Mouse (Mus musculus) midbrain, embryonic 14.5 days (tissue): ENCODE results near the gene Cntn2. TPM values are rescaled to one million over a fixed set of nuclear protein-coding genes. Genes with fewer than 3 reads are reported as not detected.

Experiments
- ATAC-seq: fragments of 200-750 bp; cut with Nextera tagmentation; 2 replicates; pipeline ENCODE4 v1.8.0; 2017; ENCODE audit warnings: moderate number of reproducible peaks, moderate library complexity; ENCODE audit not compliant: low FRiP score, low TSS enrichment
- DNase-seq: peaks from one replicate; pipeline ENCODE4 v3.0.0-alpha.2; 2015
- H3K27ac ChIP-seq: fragments of 300-500 bp; sonication (generic); replicated peaks from 2 replicates; pipeline ENCODE4 v1.5.1; 2014; ENCODE audit warnings: mild to moderate bottlenecking, low read depth, low read length, moderate library complexity
- H3K27me3 ChIP-seq: fragments of 300-500 bp; sonication (generic); 2 replicates; pipeline ENCODE4 v1.6.1; 2014; ENCODE audit warnings: low read length, control low read depth, mixed read lengths; ENCODE audit not compliant: control insufficient read depth, insufficient read depth
- H3K36me3 ChIP-seq: fragments of 300-500 bp; sonication (generic); 2 replicates; pipeline ENCODE4 v1.6.1; 2014; ENCODE audit warnings: low read length, control low read depth; ENCODE audit not compliant: control insufficient read depth, insufficient read depth
- H3K4me1 ChIP-seq: fragments of 300-500 bp; sonication (generic); 2 replicates; pipeline ENCODE4 v1.6.1; 2014; ENCODE audit warnings: mild to moderate bottlenecking, antibody characterized with exemption, low read length, control low read depth; ENCODE audit not compliant: control insufficient read depth, insufficient read depth
- H3K4me2 ChIP-seq: fragments of 300-500 bp; sonication (generic); 2 replicates; pipeline ENCODE4 v1.6.1; 2014; ENCODE audit warnings: mild to moderate bottlenecking, low read length, moderate library complexity
- H3K4me3 ChIP-seq: fragments of 300-500 bp; sonication (generic); replicated peaks from 2 replicates; pipeline ENCODE4 v1.5.1; 2014; ENCODE audit warnings: low read depth, low read length
- H3K9ac ChIP-seq: fragments of 300-500 bp; sonication (generic); replicated peaks from 2 replicates; pipeline ENCODE4 v1.6.1; 2014; ENCODE audit warnings: mild to moderate bottlenecking, low read length, moderate library complexity
- H3K9me3 ChIP-seq: fragments of 300-500 bp; sonication (generic); 2 replicates; pipeline ENCODE4 v1.6.1; 2016; ENCODE audit warnings: low read length, control low read depth, mixed read lengths; ENCODE audit not compliant: control insufficient read depth
- WGBS: fragments of 180-500 bp; shearing (Covaris S2); extraction: QIAGEN DNeasy Blood & Tissue Kit; methylation state at CpG from one replicate; pipeline ENCODE4 v1.1.7; 2014; 5-methylcytosine and 5-hydroxymethylcytosine counted together
- polyA plus RNA-seq: library from polyadenylated mRNA; unstranded; fragments of >200 nt; fragmentation: Nextera tagmentation; extraction: Ambion mirVana; gene quantifications from 2 replicates; pipeline ENCODE4 v1.2.1, GENCODE M21; 2014

The Cntn2 gene
- polyA plus RNA-seq, 1 experiment from 2014 or later, result 65.3 TPM

GRCm38 (mm10) chr1:132509771-132510170, 33.3 kb downstream of the Cntn2 start:
- no peak overlapping the region for H3K4me3 ChIP-seq
- no peaks in the 10 kb centered on the region for H3K9me3 ChIP-seq
- peaks cover 39% of the 10 kb centered on the region for H3K36me3 ChIP-seq
- H3K27ac ChIP-seq, result no peak overlapping the region
- ATAC-seq (no peak), DNase-seq (no peak)
- no peak overlapping the region for H3K4me2 ChIP-seq
- H3K4me1 ChIP-seq, result no peaks in the 10 kb centered on the region
- 92% methylated on average over 5 of the region's 5 CpGs for WGBS
- H3K9ac ChIP-seq, result no peak overlapping the region
- H3K27me3 ChIP-seq, result no peaks in the 10 kb centered on the region

- Histone ChIP-seq H3K27me3 (no peaks in the 10 kb centered on the region), H3K9ac (no peak overlapping the region), H3K9me3 (no peaks in the 10 kb centered on the region), H3K27ac (no peak overlapping the region), H3K4me2 (no peak overlapping the region), H3K4me3 (no peak overlapping the region), H3K36me3 (peaks cover 57% of the 10 kb centered on the region), H3K4me1 (no peaks in the 10 kb centered on the region)
- DNase-seq, result no peak
- WGBS, result 92% methylated on average over 7 of the region's 7 CpGs
- no peak for ATAC-seq
Observed at GRCm38 (mm10) chr1:132506656-132507055, 36.4 kb downstream of the Cntn2 start.

GRCm38 (mm10) chr1:132506058-132506457, 37.0 kb downstream of the Cntn2 start, which contains the start of gene Tmem81:
TSS of gene Tmem81 (plus strand) at chr1:132506230.
- Histone ChIP-seq H3K4me3 (no peak within 1 kb of the TSS), H3K4me1 (no peaks in the 10 kb centered on the region), H3K4me2 (no peak within 1 kb of the TSS), H3K27me3 (no peaks in the 10 kb centered on the region), H3K27ac (no peak within 1 kb of the TSS), H3K9me3 (no peaks in the 10 kb centered on the region), H3K9ac (no peak within 1 kb of the TSS), H3K36me3 (peaks cover 63% of the 10 kb centered on the region)
- DNase-seq, result no peak
- no peak for ATAC-seq
- WGBS, result 85% methylated on average over 7 of the region's 7 CpGs

DNA sequence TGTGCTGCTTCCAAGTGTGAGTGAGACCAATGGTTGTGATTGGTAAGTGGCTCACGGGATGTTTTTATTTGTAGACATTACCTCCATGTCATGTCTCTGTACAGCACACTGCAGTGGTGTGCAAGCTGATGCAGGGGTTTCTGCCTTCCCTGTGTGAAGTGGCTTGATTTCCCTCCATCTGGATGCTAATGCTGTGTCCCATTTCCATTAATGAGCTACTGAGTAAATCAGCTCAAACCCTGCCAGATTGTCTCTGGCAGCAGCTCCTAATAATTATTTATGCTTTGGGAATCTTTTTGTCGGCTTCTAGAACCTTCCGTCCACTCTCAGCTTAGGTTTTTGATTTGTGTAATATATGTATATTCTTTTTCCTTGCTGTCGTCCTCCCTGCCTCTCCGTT, 37.9 kb downstream of the Cntn2 start:
- Histone ChIP-seq H3K27ac (no peak overlapping the region), H3K9me3 (no peaks in the 10 kb centered on the region), H3K4me3 (no peak overlapping the region), H3K27me3 (no peaks in the 10 kb centered on the region), H3K4me1 (no peaks in the 10 kb centered on the region), H3K4me2 (no peak overlapping the region), H3K36me3 (peaks cover 72% of the 10 kb centered on the region), H3K9ac (no peak overlapping the region)
- ATAC-seq (no peak), DNase-seq (no peak)
- WGBS, result 83% methylated on average over 5 of the region's 5 CpGs

GRCm38 (mm10) chr1:132500535-132500934, 42.5 kb downstream of the Cntn2 start:
- DNase-seq, result no peak
- no peak overlapping the region for H3K4me3 ChIP-seq
- H3K9me3 ChIP-seq, result no peaks in the 10 kb centered on the region
- H3K27ac ChIP-seq, result no peak overlapping the region
- peaks cover 92% of the 10 kb centered on the region for H3K36me3 ChIP-seq
- no peaks in the 10 kb centered on the region for H3K4me1 ChIP-seq
- no peak overlapping the region for H3K9ac ChIP-seq
- H3K27me3 ChIP-seq, result no peaks in the 10 kb centered on the region
- H3K4me2 ChIP-seq, result no peak overlapping the region
- 91% methylated on average over 2 of the region's 2 CpGs for WGBS
- ATAC-seq, result no peak

- H3K4me2 ChIP-seq, result no peak overlapping the region
- no peak for ATAC-seq
- no peaks in the 10 kb centered on the region for H3K27me3 ChIP-seq
- H3K9me3 ChIP-seq, result no peaks in the 10 kb centered on the region
- WGBS, result 88% methylated on average over 6 of the region's 6 CpGs
- no peak overlapping the region for H3K4me3 ChIP-seq
- H3K4me1 ChIP-seq, result no peaks in the 10 kb centered on the region
- DNase-seq, result no peak
- peaks cover 21% of the 10 kb centered on the region for H3K36me3 ChIP-seq
- no peak overlapping the region for H3K27ac ChIP-seq
- no peak overlapping the region for H3K9ac ChIP-seq
Observed at GRCm38 (mm10) chr1:132483759-132484158, 59.3 kb downstream of the Cntn2 start.

DNA sequence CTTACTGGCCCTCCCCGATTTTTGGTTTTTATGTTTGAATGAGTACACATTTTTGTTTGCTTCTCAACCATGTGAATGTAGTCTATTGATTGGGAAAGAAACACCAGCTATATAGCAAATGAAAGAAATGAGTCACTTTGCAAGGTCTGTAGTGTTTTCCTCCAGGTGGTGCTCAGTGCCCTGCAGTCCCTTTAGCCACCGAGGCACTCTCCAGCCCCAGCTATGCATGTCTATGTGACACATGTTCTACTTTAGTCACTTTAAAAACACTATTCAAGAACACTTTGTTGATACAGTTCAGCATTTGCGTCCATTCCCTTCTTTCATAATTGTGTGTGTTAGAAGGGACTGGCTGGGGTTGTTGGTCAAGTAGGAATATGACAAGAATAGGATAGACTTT, 59.8 kb downstream of the Cntn2 start:
- Histone ChIP-seq H3K27ac (no peak overlapping the region), H3K9me3 (no peaks in the 10 kb centered on the region), H3K27me3 (no peaks in the 10 kb centered on the region), H3K9ac (no peak overlapping the region), H3K4me2 (no peak overlapping the region), H3K36me3 (peaks cover 17% of the 10 kb centered on the region), H3K4me1 (peaks cover 3% of the 10 kb centered on the region), H3K4me3 (no peak overlapping the region)
- no peak for ATAC-seq
- 91% methylated on average over 3 of the region's 3 CpGs for WGBS
- no peak for DNase-seq

DNA sequence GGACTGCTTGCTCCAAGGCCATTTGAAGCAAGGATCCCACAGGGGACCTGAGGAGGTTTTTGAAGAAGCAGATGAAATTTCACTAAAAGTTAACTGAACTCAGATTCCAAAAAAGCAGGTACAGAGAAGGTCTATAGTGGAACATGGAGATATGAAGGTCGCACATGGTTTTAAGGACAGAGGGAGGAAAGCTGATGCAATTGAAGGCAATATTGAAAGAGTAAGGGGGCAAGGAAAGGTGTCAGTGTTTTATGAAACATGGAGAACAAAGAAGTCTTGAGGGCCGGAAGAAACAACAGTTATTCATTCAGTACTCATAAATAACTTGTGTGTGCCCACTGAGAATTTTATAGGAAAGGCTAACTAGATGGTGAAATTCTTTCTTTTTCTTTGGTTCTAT, 61.4 kb downstream of the Cntn2 start:
- H3K4me1 ChIP-seq, result peaks cover 8% of the 10 kb centered on the region
- no peak overlapping the region for H3K4me3 ChIP-seq
- peaks cover 7% of the 10 kb centered on the region for H3K36me3 ChIP-seq
- no peak overlapping the region for H3K4me2 ChIP-seq
- 94% methylated on average over 2 of the region's 2 CpGs for WGBS
- no peaks in the 10 kb centered on the region for H3K9me3 ChIP-seq
- DNase-seq, result no peak
- no peak for ATAC-seq
- no peaks in the 10 kb centered on the region for H3K27me3 ChIP-seq
- H3K27ac ChIP-seq, result no peak overlapping the region
- no peak overlapping the region for H3K9ac ChIP-seq

GRCm38 (mm10) chr1:132479438-132479837, 63.6 kb downstream of the Cntn2 start:
- ATAC-seq (no peak), DNase-seq (no peak)
- no peaks in the 10 kb centered on the region for H3K9me3 ChIP-seq
- H3K9ac ChIP-seq, result no peak overlapping the region
- no peaks in the 10 kb centered on the region for H3K27me3 ChIP-seq
- peaks cover 8% of the 10 kb centered on the region for H3K4me1 ChIP-seq
- H3K4me2 ChIP-seq, result no peak overlapping the region
- 87% methylated on average over 1 of the region's 1 CpGs for WGBS
- H3K4me3 ChIP-seq, result no peak overlapping the region
- peaks cover under 1% of the 10 kb centered on the region for H3K36me3 ChIP-seq
- H3K27ac ChIP-seq, result no peak overlapping the region
